Mouse (Mus musculus) spleen, postnatal 4 days (tissue): ENCODE measurements around the gene Tlk2.
A peak's percentile ranks its signal among the peaks of the same experiment; 100 is the strongest.

ENCODE experiments used
- DNase-seq, 2 experiments: peaks; one replicate each; pipeline ENCODE4 v3.0.0; 2022; ENCODE audit warnings: low spot score in 2 of 2

The Tlk2 gene

DNA sequence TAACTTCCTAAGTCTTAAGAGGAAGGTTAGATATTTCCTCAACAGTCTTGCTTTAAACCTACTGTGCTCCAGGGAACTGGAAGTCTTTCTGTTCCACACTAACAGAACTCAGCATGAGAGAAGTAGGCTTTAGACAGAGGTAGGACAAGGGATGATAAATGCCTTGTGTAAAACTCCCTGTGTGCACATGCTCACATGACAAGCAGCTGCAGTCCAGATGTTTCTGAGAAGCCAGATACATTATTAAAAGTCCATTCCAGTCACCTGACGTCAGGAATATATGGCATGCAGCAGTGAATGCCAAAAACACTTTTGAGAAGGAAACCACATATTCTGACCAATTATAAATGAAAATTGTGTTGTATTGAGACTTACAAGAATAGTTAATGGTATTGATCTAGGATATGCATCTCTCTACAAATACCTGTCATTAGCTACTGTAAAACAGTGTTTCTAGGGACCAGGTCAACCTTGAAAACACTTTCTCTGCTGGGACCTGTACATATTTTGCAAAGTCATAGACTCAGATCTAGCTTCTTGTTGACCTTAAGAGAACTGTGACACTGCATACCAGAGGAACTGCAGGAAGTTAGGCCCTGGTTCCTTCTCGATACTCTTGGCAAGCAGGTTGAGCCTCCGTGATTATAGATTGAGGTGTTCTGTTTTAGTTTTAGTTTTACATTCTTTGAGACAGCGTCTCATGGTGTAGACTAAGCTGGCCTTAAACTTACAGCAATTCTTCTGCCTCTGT, 83.2 kb downstream of the Tlk2 start:
- DNase-seq: no peak

DNA sequence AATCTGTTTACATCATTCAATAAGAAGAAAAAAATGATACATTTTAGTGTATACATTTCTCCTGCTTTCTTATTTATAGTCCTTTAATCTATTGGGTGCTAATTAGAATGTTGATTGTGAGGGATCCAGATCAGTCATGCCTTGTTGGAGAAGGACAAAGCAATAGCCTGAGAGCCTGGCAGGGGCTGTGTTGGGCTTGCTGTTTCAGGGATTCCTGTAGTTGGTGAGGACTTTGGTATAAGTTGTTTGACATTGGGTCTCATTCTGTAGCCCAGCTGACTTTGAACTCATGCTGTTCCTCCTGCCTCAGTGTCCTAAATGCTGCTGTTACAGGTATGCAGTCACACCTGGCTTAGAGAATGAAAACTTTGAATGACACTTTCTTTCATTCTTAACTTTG, 85.9 kb downstream of the Tlk2 start:
- no peak for DNase-seq

DNA sequence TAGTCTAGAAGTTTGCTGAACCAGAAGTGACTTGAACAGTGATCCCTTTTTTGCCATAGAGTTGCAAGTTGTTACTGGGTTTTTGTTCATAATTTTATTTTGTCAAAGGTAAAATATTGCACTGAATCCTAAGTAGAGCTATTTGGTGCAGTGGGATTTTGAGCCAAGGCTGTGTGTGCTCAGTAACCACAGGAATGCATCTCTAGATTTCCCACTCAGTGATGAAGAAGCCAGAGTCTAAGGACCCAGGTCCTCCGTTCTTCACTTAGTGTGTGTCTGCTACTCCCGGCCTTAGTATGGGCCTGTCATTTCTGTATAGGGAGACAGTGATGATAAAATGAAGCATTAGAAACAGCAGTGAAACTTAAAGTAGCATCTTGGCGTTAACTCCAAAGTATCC, 86.4 kb downstream of the Tlk2 start:
- DNase-seq: no peak

DNA sequence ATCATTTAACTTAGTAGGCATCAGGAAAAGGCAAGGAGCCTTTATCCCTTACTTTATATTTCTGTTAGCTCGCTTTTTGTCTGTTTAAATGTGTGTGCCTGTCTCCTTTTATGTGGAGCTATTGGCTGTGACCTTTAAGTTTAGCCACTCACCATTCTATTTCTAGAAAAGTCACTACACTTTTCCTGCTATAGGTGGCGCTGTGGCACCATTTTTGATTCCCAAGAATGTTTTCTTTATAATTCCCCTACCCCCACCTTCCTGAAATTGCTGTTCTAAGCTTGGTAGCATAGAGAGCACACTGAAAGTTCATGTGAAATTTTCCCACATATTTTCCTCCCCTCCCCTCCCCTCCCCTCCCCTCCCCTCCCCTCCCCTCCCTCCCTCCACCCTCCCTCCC, 91.5 kb downstream of the Tlk2 start:
- peak in 1 of 2 experiments; percentile 71 for DNase-seq

DNA sequence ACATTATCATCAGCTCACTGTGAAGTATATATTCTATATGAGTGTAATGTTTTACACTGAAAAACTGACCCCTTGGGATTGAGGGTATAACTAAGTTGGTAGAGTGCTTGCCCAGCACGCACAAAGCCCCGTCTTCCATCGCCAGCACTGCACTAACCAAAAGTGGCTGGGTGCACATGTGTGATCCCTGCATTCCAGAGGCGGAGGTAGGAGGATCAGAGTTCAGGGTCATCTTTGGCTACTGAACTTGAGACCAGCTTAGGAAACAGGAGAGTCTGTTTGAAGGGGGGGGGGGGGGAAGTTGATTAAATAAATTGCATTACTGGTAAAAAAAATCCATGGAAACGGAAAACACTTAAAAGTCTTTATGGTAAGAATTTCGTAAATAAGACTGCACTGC, 101.8 kb downstream of the Tlk2 start:
- DNase-seq: no peak

DNA sequence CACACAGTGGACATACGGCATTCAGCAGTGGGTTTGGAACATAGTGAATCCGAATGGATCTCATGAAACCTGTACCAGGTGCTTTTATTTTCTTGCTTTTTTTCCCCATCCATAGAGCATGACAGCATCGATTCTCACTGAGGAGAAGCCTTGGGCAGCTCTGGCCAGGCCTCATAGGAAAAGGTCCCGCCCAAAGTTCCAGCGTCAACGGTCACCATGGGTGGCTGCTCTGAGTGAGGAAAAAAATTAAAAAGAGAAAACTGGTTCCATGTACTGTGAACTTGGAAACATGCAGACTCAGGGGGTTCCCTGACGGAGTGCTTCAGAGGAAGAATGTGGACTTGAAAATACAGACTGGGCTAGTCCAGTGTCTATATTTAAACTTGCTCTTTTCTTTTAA, 102.7 kb downstream of the Tlk2 start:
- no peak for DNase-seq

DNA sequence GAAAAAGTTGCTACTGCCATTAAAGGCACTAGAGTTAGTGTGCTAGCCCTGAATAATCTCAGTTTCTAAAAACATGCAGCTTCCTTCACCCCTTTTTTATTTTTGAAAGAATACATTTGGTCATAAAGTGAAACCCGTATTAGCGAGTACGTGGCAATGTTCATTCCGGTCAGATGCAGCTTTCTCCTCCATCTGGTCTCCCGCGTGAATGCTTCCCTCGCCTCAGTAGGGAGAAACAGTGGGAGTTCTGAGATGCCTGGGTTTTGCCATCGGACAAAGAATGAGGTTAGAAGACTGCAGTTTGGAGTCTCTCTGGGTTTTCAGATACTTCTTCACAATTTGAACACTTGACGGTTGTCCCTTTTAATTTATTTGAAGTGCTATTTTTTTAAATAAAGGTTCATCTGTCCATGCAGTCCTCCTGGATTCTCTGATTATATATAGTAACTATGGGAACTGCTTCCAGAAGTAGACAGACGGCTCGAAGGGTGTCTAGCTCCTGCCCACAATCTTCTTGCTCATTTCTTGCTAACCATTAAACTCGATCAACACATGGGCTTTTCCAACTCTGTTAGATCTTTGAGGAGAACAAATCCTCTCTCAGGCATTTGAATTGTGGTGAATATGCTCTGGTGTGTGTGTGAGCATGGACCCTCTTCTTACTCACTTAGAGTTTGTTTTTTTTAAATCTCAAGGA, 103.3 kb downstream of the Tlk2 start:
- DNase-seq: no peak

DNA sequence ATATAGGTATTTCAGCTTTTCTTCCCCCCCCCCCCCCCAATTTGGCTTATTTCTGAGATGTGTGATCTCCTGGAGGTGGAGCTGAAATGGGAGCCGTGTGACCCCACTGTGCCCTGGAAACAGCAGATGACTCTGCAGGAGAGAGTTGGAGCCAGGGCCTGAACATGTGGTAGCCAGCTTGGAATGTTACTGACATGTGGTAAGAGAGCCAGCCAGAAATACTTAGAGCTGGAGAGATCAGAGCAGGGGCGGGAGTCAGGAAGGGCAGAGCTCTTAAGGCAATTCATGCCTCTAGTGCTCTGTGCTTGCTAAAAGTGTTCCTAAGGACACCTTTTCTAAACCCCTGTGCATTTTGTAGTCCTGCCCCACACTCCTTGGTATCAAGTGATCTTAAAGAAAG, 103.9 kb downstream of the Tlk2 start:
- DNase-seq: no peak

DNA sequence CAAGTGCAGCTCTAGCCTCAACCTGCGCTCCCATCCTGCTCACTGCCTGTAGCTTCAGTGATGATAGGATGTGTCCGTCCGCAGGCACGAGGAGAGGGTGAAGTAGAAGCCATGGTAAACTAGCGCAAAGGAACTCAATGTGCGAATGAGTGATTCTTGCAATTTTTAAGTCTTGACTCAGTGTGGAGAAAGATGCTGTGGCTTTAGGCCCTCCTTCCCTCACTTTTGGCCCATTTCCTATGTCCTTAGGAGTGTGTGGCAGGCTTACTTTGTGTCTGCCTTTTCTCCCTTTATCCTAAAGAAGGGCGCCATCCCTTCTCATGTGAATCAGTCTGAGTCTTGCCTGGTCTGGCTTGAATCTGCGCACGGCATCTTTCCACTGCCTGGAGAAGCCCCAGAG, 104.4 kb downstream of the Tlk2 start:
- no peak for DNase-seq

DNA sequence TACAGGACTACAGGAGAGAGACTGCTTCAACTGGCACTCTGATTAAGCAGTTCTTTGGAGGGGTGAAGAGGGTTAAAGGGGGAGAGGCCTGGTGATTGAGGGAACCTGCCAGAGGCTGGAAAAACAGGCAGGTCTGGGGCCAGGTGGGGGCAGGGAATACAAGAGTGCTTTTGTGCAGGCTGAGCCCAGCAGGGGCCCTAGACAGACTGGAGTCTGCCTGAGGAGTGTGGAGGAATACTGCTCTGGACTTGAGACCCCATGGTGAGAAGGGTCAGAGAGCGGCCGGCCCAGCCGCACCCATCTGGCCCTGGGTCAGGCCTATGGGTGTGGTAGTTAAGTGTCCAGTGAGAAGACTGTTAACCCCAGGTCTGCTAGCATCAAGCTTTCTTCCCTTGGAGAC, 107.1 kb downstream of the Tlk2 start:
- DNase-seq: no peak

DNA sequence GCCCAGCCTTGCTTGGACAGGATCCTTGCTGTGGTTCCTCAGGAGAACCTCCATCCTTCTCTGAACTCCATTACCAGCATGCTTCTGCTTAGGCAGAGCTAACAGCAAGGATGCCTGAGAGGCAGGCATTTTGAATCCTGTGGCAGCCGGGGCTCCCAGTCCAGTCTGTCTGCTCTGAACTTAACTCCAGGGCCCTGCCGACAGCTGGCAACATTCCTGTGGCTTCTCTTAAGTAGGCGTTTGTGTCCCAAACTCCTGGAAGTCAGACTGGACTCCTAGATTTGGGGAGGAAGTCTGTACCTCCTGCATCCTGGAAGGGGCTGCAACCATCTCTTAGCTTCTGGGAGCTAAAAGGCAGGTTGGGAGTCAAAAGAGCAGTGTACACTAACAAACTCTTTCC, 110.8 kb downstream of the Tlk2 start:
- no peak for DNase-seq

DNA sequence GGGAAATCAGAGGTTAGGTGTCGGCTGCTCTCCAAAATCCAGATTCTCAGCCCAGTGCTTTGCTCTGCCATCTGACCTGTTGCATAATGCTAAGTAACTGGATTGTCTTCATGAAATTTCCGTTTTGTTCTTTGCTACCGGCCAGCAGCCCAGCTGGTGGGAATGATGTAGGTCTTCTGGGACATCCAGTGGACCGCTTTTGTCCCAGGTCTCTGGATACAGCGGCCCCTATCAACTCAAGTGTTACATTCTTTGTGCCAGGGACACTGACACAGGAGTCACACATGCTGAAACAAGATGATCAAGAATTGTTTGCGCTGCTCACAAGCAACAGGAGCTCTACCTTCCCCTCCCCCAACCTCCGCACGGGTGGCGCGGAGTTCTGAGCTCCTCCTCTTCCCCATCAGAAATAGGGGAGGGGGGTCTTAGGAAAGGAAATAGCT, 113.1 kb downstream of the Tlk2 start:
- no peak for DNase-seq

DNA sequence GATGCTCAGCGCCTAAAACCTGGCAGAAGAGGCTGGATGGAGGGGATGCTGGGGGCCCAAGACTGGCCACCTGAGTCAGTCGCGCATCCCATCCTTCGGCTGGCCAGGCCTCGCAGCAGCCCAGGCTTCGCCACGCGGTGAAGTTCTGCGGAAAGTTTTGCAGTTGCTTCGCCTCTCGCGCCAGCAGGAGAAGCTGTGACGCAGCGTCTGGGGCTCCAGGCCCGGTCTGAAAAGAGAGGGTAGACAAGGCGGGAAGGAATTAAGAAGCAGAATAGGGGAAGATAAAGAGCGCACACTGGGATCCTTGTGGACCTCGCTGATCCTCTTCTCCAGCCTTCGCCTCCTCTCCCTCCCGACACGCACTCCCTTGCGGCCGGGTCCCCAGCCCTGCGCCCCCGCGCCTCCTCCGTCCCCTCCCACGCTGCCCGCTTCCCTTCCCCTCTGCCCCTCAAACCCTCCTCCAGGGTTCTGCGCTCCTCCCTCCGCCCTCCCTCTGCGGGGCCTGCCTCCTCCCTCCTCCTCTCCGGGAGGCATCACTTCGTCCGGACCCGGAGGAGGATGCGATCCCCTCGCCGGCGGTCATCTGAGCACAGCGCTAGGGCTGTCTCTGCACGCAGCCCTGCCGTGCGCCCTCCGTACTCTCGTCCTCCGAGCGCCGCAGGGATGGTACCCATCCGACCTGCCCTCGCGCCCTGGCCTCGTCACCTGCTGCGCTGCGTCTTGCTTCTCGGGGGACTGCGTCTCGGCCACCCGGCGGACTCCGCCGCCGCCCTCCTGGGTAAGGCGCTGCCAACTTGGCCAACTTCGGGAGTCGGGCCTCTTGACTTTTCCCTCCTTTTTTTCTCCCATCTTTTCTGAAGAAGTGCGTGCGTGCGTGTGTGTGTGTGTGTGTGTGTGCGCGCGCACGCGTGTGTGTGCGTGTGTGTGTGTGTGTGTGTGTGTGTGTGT, 113.8 kb downstream of the Tlk2 start, which contains the start of gene Mrc2:
Gene Mrc2, plus strand, starts transcription at position 520 of the 948 bp plus-strand sequence.
- DNase-seq: peak in 1 of 2 experiments; percentile 25

DNA sequence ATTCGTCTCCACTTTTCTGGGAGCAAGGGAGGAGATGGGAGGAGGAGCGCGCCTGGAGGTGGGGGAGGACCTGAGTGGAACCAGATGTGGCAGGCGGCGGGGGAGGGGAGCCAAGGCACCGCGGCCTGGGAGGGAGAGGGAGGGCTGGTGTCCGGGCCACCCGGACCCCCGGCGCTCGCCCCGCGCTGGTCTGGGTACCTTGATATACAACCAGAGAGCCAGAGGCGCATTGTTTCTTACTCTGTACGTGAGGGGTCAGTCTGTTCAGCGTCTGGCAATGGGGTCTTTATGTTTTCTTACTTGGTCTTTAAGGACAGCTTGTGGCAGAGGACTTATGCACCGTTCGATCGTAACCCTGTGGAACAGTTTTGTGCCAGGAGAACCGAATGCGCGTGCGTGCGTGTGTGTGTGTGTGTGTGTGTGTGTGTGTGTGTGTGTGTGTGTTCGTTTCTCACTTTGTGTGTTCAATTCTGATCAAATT, 114.5 kb downstream of the Tlk2 start:
- DNase-seq: no peak

DNA sequence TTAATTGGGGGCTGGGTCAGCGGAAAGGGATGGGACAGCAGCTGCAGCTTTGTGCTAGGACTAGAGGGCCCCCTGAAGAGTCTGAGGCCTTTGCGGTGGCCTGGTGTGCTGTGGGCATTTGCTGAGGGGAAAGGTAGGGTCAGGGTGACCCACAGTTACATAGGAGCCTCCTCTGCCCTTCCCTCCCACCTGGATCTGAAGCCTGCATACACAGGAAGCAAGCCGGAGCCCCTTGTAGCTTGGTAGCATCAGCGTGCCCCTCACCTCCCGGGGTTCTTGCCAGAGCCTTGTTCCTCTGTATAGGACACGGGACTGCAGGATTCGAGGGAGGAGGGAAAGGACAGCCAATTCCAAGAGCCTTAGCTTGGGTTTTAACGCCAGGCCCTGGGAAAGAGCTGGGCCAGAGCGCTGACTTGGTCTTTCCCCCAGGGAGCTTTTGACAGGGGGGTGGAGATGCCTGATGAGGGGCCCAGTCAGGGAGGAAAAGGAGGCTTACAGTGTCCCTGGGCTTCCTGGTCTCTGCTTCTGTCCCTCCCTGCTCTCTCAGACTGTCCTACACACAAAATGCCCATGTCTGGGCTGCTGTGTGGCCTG, 115.4 kb downstream of the Tlk2 start:
- DNase-seq: no peak

DNA sequence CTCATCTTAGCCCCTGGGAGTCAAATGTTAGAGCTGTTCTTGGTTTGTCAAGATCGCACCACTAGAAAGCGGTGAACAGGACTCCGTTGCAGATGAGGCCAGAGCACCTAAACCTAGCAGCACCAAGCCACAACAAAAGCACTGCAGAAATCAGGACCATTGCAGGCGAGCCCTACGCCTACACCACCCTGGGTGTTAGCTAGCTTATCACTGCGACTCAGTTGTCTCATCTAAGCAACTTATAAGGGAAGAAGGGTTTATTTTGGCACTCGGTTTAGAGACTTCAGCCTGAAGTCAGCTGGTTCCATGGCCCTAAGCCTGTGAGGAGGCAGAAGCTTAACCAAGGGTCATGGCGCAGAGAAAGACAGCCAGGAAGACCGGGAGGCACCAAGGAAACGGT, 117.5 kb downstream of the Tlk2 start:
- no peak for DNase-seq

DNA sequence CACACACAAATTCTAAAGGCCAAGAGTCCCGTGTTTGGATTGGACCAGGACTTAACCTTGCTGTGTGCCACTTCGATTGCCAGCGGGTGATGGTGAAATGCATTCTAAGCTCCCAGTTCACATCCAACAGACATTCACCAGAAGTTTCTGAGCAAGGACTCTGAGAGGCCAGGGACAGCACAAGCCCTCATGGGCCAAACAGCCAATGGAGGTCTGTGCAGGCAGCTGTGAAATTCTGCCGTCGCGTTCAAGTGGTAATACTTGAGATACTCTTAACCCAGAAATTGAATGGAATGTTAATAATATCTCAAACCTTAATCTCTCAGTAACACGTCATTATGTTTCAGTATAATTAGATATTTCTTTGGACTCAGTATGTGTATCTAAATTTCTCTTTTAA, 131.6 kb downstream of the Tlk2 start:
- DNase-seq: no peak

DNA sequence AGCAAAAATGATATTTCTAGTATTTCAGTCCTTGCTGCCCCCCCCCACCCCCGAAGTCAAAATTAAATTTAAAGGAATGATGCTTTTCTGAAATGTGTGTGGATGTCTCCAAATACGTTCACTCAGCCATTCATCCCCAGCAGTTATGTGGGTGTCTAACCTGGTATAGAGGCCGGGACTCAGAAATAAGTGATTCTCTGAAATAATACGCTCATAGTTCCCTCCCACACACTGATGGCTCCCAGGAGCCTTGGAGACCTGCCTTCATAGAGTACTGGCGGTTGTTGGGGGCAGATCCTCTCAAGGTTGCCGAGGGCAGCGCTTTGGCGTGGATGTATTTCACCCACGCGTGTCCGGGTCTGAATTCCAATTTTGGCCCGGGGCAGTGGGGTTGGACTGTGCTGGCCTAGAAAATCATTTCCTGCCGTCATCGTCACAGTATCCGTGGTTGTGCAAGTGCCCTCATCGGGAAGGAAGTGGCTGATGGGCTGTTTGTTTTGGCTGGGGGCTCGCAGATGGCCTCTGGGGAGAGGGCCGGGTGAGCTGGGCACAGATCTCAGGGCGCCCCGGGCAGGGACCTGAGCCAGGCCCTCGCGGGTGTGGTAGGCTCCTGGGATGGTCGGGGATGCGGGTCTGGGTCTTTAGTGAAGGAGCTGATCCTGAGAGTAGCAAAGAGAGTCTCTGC, 132.8 kb downstream of the Tlk2 start:
- DNase-seq: no peak

DNA sequence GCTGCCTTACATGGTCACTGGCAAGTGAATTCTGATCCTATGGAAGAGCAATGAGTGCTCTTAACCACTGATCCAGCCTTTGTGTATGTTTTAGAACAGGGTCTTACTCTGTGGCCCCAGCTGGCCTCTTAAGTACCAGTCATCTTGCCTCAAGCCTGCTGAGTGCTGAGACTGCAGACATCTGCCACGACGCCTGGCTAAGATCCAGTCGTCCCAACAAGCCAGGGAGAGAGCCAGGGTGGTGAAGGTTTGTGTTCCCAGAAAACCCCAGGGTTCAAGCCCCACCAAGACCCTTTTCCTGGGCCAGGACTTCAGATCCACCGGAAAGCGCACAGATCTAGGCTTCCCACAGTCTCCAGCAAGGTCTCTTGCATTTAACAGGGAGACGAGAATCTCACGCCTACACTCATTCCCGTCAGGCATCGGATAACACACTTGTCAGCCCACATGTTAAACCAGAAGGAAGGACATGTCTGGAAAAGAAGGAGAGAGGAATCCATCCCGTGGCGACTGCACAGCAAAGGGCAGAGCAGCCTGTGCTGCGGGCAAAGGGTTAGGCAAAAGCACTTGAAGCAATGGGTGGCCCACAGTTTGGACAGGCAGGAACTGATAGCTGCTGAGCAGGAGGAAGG, 133.8 kb downstream of the Tlk2 start:
- DNase-seq: no peak

DNA sequence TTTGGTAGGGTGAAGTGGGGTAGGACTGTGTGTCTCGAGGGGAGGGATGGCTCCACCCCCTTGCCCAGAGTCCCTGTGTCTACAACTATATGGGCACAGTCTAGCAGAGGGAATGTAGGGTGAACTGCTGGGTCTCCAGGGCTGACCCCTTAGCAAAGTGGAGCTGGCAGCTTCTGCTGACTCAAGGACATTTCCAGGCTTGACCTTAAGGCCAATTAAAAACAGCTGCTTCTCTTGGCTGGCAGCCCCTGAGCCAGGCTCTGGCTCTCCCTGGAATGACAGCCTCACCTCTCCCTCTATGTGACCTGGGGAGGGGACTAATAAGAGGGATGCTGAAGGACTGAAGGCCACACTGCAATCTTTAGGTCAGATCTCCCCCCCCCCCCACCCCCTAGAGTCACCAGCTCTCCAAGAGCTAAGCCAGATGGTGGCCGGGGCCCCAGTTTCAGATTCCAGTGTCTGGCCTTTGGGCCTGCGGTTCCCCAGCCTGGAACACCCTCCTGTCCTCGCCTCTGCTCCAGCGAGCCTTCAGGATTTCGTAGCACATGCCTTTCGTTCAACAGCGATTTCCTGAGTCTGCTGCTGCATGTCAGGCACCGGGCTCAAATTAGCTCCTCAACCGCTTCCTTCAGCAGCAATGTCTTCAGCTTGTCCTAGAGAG, 134.5 kb downstream of the Tlk2 start:
- no peak for DNase-seq
